Mouse (Mus musculus) T-helper 2 cell (primary cell): ENCODE data around the gene Arl15.

Experiments used
- in situ Hi-C: fragments of 300-600 bp; cut with MboI, MseI; formaldehyde crosslinking; loops from one replicate; pipeline ENCODE4 v1.15.1; 2025; ENCODE audit warnings: high pct_unique_total_duplicates

Arl15 gene

DNA sequence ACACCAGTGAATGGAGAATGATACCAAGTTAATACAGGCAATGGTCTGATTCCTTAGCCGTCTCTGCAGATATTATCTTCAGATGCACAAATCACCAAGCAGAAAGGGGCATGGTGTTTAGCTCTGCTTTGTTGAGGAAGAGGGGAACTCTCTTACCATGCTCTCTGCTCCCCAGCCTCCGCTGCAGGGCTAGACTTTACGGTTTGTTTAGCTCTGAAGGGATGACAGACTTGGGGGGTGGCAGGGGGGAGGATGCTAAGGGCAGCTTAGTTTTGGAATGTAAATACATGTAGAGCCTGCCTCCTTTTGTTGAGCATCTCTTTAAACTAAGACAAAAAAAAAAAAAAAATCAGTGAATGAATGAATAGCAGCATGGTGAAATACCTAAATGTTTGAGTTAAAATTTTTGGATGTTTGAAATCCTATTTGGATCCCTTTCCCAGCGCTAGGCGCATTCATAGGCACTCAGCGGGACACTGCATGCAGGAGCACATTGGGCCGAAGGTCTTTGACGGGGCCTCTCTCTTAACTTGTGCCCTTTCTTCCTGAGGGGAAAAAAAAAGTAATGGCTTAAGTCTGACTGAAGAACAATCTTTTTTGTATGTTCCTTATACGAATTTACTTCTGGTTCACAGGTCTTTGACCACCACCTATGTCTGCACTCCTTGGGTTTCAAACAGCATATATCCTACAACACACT is 257.0 kb downstream of the Arl15 start:
- in situ Hi-C loops, result no loop called here

DNA sequence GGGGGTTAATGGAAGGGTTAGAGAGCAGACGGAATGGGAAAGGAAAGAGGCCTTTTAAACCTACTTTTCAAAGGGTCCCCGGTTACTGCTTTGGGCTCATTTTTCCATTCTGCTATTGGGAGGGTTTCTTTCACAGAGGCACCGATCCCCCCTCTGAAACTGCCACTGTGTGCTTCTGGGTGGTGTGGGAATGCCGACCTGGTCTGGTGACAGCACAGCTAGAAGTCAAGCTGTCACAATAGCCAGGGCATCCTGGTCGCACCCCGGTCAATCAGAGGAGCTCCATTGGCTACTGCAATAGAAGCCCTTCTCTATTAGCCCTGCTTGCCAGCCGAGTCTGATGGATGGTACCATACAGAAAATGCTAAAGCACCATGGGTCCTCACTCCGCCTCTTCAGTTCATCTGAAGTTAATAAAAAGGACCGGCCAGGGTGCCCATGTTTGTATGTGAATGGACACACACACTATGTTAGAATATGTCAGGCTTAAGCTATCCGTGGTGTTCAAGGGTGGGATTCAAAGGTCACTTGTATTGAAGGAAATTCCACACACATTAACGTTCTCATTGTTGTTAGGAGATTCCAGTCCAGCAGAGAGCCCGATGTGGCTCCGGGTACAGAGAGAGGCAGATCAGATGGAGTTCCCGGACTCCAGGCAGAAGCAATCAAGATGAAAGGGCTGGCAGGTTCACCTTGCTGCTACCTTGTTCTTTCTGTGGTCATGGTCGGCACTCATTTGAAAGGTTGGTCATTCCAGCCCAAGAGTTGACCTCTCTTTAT is 258.3 kb downstream of the Arl15 start:
- in situ Hi-C loops, result no loop called here

DNA sequence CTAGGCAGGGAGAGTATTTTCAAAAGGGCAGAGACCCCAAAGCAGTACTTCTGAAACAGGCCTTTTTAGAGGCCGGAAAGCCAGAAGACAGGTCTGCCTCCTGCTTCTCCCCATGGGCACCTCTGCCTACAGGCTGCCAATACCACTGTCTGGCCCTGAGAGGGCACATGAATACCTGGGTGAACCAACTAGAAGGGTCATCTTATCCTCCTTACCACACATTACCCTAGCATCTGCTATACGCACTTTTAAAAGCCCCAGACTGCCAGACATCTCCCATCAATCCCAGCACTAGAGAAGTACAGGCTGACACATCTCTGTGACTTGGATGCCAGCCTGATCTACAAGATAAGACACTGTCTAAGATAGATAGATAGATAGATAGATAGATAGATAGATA is 259.0 kb downstream of the Arl15 start:
- in situ Hi-C loops, result no loop called here

DNA sequence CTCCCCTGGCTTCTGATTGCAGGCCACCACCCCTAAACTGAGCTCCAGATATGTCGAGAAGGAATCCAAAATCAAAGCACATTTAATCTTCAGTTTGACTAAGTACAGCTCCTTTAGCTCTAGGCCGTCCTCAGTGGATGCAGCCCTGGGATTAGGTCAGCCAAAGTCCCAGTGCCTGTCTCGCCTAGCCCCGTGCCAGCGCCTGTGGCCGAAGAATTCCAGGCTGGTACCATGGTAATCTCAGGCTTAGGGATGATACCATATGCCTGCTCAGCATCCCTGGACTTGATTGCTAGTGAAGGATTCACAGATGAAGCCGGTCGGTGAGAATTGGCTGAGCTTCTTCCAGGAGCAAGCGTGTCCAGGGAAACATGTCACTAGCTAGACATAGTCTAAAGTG is 261.4 kb downstream of the Arl15 start:
- in situ Hi-C loops, result no loop called here

DNA sequence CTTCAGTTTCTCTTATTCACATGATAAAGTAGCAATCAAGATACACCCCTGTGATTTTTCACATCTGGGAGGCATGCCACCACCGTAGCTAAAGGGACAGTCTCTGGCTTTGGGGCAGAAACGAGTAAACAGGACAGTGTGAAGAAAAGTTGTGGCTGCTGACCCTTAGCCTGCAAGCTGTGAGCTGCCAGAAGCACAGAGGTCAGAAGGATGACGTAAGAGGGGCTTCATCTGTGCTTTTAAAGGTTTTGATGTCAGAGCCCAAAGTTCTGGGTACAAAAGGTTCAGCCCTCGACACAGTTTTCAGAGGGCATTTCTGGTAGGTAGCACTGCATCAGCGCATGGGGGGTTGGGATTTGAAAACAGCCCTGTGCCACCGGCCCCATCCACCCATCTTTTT is 266.0 kb downstream of the Arl15 start:
- in situ Hi-C loops, result no loop called here

DNA sequence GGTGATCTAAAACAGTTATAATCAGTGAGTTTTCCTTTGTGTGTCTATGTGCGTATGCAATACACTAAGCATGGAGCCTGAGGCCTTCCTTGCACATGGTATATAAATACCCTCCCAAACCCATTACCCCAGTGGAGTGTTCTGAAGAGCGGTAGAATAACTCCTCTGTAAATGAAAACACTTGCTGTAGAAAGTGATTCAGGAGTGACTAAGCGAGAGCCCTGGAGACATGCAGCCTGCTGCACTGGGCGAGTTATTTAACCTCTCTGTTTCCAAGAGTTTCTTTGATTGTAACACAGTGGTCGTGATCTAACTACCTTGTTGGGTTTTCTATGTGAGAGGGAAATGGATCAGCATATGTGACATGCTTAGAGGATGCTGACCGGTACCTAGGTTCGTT is 266.9 kb downstream of the Arl15 start:
- in situ Hi-C loops, result no loop called here

DNA sequence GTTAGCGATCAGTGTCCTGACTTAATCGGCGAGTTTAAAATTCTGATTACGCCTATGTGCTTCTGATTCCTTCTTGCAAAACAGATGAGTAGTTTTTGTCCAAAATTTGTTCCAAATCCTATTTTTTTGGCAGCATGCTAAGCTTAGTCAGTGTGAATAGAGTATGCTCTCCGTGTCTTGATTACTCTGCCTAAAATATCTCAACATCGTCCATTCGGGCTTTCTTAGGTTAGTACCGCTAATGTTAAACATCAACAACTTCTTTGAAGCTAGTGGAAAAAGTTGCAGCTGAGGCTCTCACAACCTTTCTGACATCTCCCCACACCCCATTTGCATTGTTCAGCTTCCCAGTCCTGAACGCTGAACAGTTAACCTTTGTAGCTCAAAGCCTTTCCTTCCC is 269.8 kb downstream of the Arl15 start:
- in situ Hi-C loops, result no loop called here

DNA sequence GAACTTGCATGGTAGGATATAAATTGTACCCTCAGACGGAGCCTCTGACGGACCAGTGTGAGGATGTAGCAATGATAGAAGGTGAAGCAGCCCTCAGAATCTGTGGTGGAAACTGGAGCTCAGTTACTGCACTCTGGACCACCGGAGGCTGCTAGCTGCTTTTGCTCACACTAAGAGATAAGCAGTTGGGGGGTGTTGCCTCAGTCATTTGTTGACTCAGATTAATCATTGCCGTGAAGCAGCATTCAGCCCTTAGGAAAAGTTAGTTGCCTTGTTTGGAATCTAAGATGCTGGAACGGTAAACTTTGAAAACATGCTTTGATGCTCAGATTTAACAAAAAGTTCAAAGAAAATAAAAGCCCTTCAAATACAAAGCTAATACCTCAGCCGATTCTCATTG is 270.7 kb downstream of the Arl15 start:
- in situ Hi-C loops, result no loop called here

DNA sequence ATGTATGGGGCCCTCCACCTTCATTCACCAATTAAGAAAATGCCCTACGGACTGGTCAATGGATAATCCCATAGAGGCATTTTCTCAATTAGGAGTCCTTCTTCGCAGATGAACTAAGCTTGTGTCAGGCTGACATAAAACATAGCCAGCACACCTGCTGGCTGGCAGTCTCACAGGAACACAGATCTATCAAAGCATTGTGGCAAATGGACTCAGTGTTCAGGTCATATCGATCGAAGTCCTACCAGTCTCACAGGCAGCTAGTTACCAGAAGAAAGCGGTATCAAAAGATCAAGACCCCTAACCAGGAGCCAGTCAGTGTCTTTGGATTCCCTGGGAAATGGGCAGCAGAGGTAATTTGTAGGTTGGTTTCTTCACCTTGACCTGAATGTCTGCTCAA is 274.1 kb downstream of the Arl15 start:
- in situ Hi-C loops, result no loop called here

DNA sequence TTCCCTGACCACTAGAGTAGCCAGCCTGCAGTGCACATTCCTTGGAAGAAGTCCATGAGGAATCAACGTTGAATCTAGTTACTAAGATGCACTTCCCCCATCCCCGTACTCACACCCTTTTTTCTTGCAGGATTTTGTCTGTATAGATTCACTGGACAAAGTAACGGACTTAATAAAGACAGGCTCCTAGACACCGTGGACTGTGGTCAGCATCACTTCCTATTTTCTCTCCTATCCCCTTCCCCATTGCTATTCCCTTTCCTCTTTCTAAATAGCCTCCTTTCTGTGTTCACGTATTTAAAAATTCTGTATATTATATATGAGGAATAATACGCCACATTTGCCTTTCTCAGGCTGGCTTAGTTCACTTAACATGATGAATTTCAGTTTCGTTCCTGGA is 277.1 kb downstream of the Arl15 start:
- in situ Hi-C loops, result no loop called here

DNA sequence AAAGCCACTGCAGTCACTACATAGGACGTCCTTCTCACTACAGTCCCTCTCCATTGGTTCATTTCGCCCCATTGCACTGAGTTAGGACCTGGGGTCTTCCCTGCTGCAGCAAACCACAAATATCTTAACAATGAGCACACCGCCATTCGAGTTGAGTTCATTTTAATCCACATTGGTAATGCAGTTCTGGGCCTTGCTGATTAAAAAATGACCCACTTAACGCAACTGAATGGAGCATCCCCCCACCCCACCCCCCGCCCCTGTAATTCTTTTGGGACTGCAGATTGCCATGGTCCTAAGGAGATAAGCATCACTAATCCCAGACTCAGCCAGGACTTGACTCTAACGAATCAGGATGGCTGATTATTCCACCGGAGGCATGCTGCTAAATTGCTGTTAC is 280.2 kb downstream of the Arl15 start:
- in situ Hi-C loops, result no loop called here

DNA sequence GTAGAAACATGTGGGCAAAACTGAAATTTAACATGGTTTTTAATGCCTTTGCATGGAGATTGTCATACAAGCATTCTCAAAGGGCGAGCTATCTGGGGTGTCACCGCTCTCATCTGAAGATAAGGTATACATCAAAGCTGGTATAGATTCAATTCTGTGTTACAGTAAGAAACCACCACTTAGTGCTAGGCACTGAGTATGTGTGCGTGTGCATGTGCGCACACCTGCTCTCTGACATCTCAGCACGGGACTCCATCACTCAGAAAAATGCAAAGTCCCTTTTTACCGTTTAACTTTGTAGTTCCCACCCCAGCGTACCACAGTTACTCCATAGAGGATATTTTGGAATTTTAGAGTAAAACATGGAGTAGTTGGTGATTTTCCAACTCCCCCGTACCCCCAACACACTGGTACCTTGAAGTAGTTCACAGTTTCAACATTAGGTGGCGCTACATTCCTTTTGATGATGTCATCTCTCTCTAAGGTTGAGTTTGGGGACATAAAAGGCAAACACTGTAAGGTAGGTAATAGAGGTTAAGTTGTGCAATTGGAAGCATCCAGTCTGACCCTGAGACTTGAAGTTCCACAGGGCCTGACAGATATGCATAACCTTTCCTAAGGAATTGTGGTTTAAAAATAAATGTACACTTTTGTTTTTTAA is 281.5 kb downstream of the Arl15 start:
- in situ Hi-C loops, result no loop called here

DNA sequence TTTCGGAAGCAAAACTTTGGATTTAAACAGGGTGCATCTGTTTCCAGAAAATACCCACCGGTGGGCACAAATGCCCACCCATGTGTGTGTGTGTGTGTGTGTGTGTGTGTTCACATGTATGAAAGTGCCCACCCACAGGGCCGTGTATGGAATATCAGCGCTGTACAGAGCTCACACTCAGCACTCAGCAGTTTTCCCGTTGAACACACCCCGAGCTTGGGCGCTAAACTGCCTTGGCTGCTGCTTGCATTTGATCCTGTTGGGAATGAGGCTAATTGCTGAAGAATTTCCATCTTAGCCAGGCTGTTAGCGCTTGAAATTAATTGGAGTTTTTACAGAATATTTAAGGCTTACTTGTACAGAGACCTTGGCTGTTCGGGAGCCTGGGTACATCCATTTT is 282.9 kb downstream of the Arl15 start:
- in situ Hi-C loops, result no loop called here

DNA sequence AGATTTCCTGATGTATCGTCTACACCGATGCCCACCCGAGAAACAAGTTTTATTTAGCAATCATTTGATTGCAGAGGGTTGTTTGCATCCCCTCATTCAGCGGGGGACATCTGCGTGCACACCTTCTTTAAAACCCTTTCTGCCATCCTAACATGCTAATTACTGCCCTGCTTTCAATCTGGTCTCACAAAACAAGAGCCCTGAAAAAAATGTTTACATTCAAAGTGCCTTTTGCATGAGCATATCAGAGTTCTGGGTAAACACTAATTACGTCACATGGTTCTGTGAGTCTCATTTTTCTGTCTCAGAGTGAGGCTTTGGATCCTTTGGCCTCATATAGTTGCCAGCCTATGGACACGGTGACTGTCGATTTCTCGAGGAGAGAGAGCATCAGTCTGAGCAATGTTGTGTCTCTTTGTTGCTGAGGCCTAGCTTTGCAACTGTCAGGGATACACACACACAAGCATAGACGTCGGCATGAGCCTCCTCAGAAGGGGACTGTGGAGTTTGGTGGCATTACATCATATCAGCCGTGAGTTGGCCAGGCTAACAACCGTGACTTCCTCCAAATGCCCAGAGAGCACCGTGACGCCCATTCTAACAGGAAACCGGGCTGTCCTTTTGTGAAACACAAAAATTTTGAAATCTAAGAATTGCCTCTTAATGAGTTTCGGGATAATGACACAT is 283.4 kb downstream of the Arl15 start:
- in situ Hi-C loops, result no loop called here

DNA sequence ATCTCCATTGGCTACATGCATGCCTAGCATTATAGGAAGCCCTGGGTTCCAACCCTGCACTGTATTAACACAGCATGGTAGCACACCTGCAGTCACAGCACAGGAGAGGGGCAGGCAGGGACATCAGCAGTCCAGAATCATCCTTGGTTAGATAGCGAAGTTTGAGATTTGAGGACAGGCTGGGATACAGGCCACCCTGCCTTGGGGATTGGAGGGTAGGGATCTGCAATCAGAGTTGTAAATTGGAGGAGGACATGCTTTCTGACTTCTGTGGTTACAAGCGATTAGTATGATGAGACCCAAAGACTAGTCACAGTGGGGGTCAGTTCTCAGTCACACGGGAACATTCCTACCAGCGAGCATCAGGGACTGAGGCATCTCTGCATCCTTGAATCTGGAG is 284.5 kb downstream of the Arl15 start:
- in situ Hi-C loops, result no loop called here

DNA sequence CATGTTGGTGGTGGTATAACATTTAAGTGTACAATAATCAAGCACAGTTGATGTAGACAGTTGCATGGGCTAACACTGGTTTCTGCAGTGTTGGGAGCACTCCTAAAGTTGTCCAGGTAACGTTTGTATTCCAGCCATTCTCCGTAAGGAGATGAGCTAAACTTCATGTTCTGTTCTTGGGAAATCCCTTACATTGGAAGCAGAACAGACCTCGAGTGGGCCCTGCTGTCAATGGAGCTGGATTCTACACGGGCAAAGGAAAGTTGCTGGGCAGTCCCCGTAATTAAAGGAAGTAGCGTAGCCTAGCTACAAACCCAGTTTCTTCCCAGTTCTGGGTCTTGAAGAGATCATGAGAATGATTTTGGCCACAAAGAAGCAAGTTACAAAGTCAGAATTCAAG is 285.4 kb downstream of the Arl15 start:
- in situ Hi-C loops, result loop anchor here (10.0 kb wide), 1 partner anchor 705 kb away; no protein-coding TSS in a partner anchor

DNA sequence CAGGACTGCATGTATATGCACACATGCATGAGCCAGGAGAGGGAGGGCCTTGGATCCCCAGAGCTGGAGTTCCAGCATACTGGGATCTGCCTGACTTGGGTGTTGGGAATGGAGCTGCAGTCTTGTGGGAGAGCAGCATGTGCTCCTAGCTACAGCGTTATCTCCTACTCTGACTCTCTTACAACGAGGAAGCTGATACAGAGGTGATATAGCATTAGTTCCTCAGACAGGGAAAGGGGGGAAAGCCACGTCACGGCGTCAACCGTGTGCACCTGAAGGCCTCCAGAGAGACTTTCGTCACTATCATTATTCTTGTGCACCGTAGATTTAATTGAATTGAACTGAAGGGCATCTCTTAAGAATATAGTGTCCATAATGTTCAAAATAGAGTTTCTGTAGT is 286.2 kb downstream of the Arl15 start:
- in situ Hi-C loops, result loop anchor here (10.0 kb wide), 1 partner anchor 704 kb away; no protein-coding TSS in a partner anchor

DNA sequence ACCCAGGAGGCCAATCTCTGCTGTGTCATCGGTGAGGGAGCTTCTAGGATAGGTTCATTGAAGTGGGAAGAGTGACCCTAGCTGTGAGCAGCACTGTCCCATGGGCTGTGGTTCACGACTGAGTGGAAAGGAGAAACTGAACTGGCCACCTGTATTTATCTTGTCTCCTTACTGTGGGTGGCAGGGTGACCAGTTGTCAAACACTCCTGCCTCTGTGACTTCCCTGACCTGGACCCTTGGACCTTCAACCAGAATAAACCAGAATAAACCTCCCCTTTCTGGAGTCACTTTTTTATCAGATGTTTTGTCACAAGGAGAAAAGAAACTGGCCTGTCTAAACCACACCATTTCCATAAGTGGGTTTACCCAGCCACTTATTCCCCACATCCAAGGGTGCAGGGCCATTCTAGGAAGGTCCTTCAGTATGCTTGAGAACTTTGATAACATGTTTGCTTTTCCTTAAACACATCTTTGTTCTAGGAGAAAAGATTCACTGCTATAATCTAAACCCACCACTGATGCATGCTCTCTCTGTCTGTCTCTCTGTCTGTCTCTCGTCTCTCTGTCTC is 289.3 kb downstream of the Arl15 start:
- in situ Hi-C loops, result loop anchor here (10.0 kb wide), 1 partner anchor 701 kb away; no protein-coding TSS in a partner anchor

DNA sequence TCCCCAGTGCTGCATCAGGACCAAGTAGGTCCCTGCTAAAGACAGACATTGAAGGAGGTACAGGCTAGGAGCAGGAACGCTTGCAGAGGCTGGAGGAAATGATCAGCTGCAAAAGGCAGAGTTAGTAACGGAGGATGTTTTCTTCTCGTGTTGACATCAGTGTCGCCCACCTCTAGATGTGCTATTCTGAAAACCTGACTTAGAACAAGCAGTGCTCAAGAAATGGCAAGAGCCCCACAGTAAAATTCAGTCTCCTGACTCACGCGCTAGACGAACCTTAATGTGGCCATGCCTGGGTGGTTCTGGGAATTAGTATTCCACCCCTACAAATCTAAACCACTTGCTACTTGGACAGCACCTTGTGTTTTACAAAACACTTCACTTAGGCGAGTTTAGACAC is 291.1 kb downstream of the Arl15 start:
- in situ Hi-C loops, result loop anchor here (10.0 kb wide), 1 partner anchor 699 kb away; no protein-coding TSS in a partner anchor

DNA sequence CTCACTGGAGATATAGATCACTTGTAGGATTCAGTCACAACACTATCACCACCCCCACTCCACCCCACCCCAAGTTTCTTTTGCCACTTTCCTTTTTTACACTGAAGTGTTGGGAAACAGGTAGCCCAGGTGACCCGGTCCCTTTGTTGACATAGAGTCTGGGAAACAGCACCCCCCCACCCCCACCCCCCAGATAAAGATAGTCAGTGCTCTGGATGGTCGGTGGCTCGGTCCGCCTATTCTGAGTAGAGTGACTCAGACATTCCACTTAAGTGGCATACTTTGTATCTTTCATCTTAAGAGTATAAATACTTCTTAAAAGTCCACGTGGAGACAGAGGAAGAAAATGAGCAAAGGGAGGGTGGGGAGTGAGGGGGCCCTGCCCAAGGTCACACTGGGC is 292.0 kb downstream of the Arl15 start:
- in situ Hi-C loops, result loop anchor here (10.0 kb wide), 1 partner anchor 698 kb away; no protein-coding TSS in a partner anchor

DNA sequence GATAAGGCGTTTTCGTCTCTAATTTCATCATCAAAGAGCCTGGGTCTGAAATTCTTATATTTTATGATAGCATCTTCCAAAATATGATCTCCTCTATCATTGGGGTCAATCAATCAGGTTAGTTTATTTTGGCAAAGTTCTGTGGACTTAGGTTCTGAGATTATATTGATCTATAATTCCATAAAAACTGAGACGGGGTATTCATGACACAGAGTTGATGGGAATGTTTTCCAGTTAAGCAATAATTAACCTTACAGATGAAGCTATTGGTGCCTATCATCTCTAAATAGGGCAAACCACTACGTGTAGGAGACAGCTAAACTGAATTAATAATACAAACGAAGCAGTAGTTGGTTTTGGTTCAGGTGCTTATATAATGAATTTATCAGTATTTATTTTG is 292.5 kb downstream of the Arl15 start:
- in situ Hi-C loops, result loop anchor here (10.0 kb wide), 1 partner anchor 698 kb away; no protein-coding TSS in a partner anchor
